Comparison of ENCODE assay signal across 9 mouse cellular contexts in genomic region chr15:74411097-74411496, GRCm38 (mm10).
DNase-seq lines count a peak whose midpoint lies in the region; ATAC-seq and TF ChIP-seq lines count a peak whose summit lies in the region.
"Had no signal": no experiment of that assay in that cellular context is flagged by ENCODE, and none has a peak within 500 bp of the region (broad histone marks: within the 10 kb centered on the region; RNA-seq: fewer than 3 reads in every experiment).

No protein-coding gene starts in this region.

- H3K4me3 ChIP-seq in hindbrain, postnatal 0 days (ENCODE audit: low read length): no peak overlapping the region
- H3K4me3 ChIP-seq in hindbrain, embryonic 12.5 days: no peak overlapping the region
- H3K4me3 ChIP-seq in E14TG2a.4 (replicated peaks; ENCODE audit: low read length): no peak overlapping the region
- H3K4me3 ChIP-seq: embryonic facial prominence, embryonic 12.5 days; neural tube, embryonic 13.5 days had no signal

- peaks cover 4% of the 10 kb centered on the region; the same call in 1 of the 2 replicates for H3K4me1 ChIP-seq in hindbrain, postnatal 0 days (ENCODE audit: insufficient read depth, low read length)
- H3K4me1 ChIP-seq in hindbrain, embryonic 12.5 days: 0 out of 2 replicates have a peak, but pooled peaks cover 13% of the 10 kb centered on the region
- no peaks in the 10 kb centered on the region for H3K4me1 ChIP-seq in E14TG2a.4 (replicated peaks; ENCODE audit: low read depth, low read length)
- H3K4me1 ChIP-seq: embryonic facial prominence, embryonic 12.5 days had no signal

- H3K9ac ChIP-seq in hindbrain, postnatal 0 days (replicated peaks; ENCODE audit: low read length): no peak overlapping the region
- H3K9ac ChIP-seq in hindbrain, embryonic 12.5 days: no peak overlapping the region
- H3K9ac ChIP-seq: embryonic facial prominence, embryonic 12.5 days; neural tube, embryonic 13.5 days had no signal

- intact Hi-C loops in gastrocnemius, postnatal 14 days (cut with DNase I; ENCODE audit: low total_unique reads): no loop called here

- no peaks in the 10 kb centered on the region for H3K27me3 ChIP-seq in hindbrain, postnatal 0 days (ENCODE audit: insufficient read depth, low read length)
- H3K27me3 ChIP-seq in hindbrain, embryonic 12.5 days: no peaks in the 10 kb centered on the region
- no peaks in the 10 kb centered on the region for H3K27me3 ChIP-seq in E14TG2a.4 (ENCODE audit: insufficient read depth, low read length)
- H3K27me3 ChIP-seq: embryonic facial prominence, embryonic 12.5 days; neural tube, embryonic 13.5 days had no signal

- no peak overlapping the region for H3K27ac ChIP-seq in hindbrain, postnatal 0 days
- H3K27ac ChIP-seq in hindbrain, embryonic 12.5 days: no peak overlapping the region
- H3K27ac ChIP-seq: embryonic facial prominence, embryonic 12.5 days; neural tube, embryonic 13.5 days had no signal

- no peaks in the 10 kb centered on the region for H3K9me3 ChIP-seq in hindbrain, postnatal 0 days (ENCODE audit: low read length)
- no peaks in the 10 kb centered on the region for H3K9me3 ChIP-seq in hindbrain, embryonic 12.5 days (replicated peaks)
- H3K9me3 ChIP-seq in E14TG2a.4 (ENCODE audit: low read length): no peaks in the 10 kb centered on the region
- H3K9me3 ChIP-seq: embryonic facial prominence, embryonic 12.5 days; neural tube, embryonic 13.5 days had no signal

- peak; percentile 48; the same call in 1 of the 2 replicates for TF ChIP-seq CTCF in hindbrain, postnatal 0 days (IDR thresholded peaks at IDR 0.05; ENCODE audit: low read depth)
- peak; percentile 72 for TF ChIP-seq CTCF in E14TG2a.4 (conservative IDR thresholded peaks at IDR 0.05; ENCODE audit: low read length)

- no peak overlapping the region for H3K4me2 ChIP-seq in hindbrain, postnatal 0 days (ENCODE audit: low read depth, low read length)
- no peak overlapping the region for H3K4me2 ChIP-seq in hindbrain, embryonic 12.5 days (replicated peaks)
- H3K4me2 ChIP-seq: embryonic facial prominence, embryonic 12.5 days; neural tube, embryonic 13.5 days had no signal

- 83% methylated on average over 3 of the region's 3 CpGs for WGBS in hindbrain, postnatal 0 days
- WGBS in hindbrain, embryonic 12.5 days: 75% methylated on average over 3 of the region's 3 CpGs

- no peak for DNase-seq in hindbrain, postnatal 0 days (ENCODE audit: low spot score)
- peak; percentile 36 for DNase-seq in 3T3-L1 (ENCODE audit: low read depth, low spot score)
- DNase-seq in forelimb bud, embryonic 11.5 days (ENCODE audit: low read depth, low spot score): peak; percentile 18
- no peak for DNase-seq in gastrocnemius, postnatal 14 days

- ATAC-seq in hindbrain, postnatal 0 days: no peak
- ATAC-seq in hindbrain, embryonic 12.5 days (ENCODE audit: low FRiP score): no peak
- no peak for ATAC-seq in frontal cortex, adult (ENCODE audit: low TSS enrichment)

- no peaks in the 10 kb centered on the region for H3K36me3 ChIP-seq in hindbrain, postnatal 0 days (ENCODE audit: insufficient read depth, low read length)
- H3K36me3 ChIP-seq in hindbrain, embryonic 12.5 days: no peaks in the 10 kb centered on the region
- no peaks in the 10 kb centered on the region for H3K36me3 ChIP-seq in E14TG2a.4 (ENCODE audit: insufficient read depth, low read length)
- H3K36me3 ChIP-seq: embryonic facial prominence, embryonic 12.5 days; neural tube, embryonic 13.5 days had no signal

Comparison
In these comparisons a context has a peak if more than half of its experiments do, and no peak if none do; other contexts are left out.
1. DNase-seq: peak in 3T3-L1 (single experiment) and forelimb bud, embryonic 11.5 days (single experiment); none in hindbrain, postnatal 0 days (single experiment) and gastrocnemius, postnatal 14 days (single experiment).